Mouse (Mus musculus): ENCODE results near the gene Olfr18.
"Not testable (repeated sequence)": the region's sequence is repeated elsewhere in the genome, so short reads cannot be mapped to it uniquely, and the experiment has no call there.

Olfr18 gene

DNA sequence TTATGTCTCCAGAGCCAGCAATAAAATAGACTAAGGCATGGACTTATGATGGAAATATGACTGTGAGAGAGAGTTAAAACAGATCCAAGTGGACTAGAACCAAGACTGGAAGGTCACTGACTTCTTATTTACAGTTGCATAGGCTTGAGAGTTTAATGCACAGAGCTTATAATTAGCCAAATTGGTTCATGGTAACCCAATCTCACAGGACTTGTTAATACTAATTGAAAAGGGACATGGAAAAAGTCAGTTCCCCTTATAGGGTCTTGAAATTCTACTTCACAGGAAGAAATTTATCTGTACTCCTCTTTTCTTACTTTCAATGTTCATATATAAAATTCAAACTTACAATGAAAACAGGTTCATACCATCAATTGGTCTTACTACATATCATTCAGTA, at the start of gene Olfr18:
Olfr18 (minus strand) TSS at position 101 of the 400 bp plus-strand sequence.
- DNase-seq, result no peak

DNA sequence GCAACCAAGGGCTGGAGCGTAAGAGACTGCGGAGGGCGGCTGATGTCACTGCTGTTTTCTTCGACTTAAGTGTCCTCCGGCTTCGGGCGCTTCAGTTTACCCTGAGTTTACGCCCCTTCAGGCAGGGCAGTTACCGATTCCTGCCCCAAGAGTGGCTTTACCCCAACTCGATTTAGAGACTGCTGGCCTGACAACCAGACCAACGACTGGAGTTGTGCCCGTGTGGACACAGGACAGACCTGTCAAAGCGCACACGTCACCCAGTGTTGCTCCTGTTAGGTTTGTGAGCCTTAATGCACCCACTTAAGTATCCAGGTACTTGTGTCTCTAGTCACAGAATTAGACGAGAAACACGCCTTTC, 49.4 kb upstream of the Olfr18 start:
- DNase-seq, result no peak

DNA sequence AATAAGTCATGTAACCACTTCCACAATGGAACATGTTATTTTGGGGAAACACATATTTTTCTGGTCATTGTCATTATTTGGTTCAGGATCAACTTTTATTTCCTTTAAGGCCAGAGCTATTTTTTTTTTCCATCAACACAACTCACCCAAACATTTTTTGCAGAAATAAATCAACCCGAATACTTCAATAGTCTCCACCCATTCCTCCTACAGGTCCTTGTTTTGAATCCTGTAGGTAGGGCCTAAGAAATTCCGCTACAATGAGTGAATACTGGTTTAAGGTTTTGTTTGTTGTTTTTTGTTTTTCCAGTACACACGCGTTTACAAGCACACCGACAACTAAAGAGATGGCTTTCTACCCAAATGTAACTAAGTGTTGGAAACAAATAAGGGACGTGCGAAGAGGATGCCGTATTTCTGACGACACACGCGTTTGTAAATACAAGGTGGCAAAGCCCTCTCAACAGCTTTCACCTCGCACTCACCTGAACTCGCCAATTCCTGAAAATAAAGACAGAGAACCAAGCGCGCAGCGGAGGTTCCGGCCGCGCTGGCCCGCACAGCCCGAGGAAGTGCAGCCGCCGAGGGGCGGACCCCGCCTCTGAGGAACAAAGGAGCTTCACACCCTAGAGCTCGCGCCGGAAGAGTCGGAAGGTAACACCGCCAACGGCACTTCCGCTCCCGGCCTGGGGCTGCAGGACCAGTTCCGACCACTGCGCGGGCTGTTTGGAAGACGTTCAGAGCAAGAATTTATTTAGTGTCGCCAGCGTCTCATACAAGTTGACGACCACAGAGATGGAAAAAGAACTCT, 48.8 kb upstream of the Olfr18 start, which contains the start of gene Zfp560:
Zfp560 (minus strand) TSS at position 646 of the 811 bp plus-strand sequence.
- peak; percentile 96 for DNase-seq

DNA sequence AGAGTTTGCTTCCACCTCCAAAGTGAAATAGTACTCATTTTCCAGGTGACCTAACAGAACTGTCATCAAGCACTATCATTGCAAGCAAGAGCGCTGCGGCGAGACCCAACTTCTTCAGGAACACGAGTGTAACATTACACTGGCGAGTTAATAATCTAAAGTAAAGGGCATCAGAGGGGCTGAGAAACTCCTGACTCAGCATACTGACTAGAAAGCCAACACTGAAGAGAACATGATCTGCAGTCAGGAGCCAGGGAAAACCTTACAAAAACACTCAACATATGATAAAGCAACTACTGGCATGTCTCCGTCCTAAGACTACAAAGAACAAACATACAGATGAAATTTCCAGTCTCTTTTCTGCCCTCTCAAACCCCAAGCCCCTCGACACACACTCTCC, 47.8 kb upstream of the Olfr18 start:
- no peak for DNase-seq

DNA sequence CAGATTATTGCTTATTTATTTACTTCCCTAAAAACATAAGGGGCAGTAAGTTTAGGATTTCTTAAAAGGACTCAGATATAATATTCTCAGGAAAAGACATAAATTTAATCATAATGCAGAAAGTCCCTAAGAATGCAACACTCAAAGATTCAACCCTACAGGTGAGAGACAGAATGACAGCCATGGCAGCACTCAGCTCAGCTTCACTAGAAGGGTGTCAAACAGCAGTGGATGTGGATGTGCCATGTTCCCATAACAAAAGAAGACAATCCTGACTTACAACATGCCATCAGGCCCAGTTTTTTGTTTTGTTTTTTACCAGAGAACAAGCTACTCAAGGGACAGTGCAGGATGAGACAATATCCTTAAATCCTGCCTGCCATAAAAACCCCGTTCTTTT, 38.8 kb upstream of the Olfr18 start:
- no peak for DNase-seq

DNA sequence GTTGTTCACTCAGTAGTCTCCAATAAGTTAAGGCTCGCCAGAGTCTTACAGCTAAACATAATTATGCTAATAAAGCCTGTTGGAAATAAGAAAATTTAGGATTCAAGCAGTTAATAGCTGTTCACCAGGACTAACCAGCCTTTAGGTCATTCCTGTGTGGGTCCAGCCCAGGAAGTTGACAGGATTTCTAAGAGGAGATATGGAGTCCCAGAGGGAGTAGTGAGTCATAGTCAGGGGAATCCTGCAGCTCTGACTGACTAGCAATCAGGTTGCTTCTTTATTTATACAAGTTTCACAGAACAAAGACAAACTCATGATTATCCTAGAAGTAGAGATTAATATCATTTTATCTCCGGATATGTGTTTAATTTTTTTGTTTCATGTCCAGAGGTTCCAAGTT, 31.4 kb upstream of the Olfr18 start:
- no peak for DNase-seq

DNA sequence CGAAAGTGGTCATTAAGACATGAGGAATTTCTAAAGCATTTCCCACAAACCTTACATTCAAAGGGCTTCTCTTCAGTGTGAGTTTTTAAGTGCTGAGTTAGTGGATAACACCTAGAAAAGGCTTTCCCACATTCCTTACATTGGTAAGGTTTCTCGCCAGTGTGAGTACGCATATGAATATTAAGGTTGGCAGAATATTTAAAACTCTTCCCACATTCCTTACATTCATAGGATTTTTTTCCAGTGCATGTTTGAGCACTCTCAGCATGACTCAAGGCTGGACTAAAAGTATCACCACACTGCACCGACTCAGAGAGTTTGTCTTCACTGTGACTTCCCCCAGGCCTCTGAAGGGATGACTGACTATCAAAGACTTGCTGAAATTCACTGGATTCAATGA, 12.6 kb upstream of the Olfr18 start:
- no peak for DNase-seq

DNA sequence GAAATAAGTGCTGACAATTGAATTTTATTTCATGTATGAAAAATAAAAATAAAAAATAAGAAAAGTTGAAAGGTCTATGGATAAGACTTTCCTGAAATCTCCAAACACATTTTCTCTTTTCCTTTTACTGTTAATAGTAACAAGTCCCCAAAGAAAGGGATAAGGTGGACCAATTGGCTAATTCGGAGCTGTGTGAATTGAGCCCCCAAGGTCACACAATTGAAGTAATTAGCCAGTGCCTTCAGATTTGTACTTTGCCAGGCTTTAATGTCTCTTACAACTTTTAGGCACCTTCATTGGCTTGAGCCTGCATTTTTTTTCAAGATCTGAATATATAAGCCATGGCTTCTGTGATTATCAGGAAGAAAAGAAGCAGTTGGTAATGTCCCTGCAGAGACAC, 37.7 kb downstream of the Olfr18 start, which contains the start of gene Olfr873:
Olfr873 (plus strand) TSS at position 301 of the 400 bp plus-strand sequence.
- no peak for DNase-seq

DNA sequence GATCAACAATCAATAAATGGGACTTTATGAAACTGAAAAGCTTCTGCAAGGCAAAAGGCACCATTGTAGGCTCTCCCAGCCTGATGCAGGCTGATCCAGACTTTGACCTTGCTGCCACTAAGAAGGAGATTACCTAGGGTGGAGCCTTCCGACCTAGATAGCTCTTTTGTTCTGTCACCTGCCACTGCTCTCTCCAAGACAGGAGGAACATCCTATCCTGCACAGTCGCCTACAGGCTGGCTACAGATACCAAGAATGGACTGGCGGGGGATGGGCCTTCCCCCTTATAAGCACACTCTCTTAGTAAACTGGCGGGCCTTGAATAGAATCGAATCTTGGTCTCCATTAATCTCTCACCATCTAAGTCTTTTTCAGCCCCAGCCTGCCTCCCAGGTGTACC, 40.3 kb downstream of the Olfr18 start:
- DNase-seq, result not testable (repeated sequence)

DNA sequence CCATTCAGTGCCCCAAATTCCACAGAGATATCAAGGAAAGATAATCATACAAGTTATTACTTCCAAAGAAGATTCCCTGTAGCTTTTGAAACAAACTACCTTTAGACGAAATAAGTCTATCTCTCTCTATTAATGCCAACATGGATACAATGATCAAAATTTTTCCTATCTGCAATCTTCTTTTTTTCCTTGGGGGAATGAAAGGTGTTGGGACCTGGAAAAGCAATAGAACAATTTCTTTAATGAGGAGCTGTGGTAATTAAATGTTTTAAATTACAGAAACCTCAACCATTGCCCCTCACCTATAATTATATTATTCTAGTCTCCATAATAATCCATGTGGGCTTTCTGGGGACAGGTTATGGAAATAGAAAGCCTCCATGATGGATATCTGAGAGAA, 53.8 kb downstream of the Olfr18 start, which contains the start of gene Olfr39:
Olfr39 (plus strand) TSS at position 301 of the 400 bp plus-strand sequence.
- DNase-seq, result no peak

Measured in retina, postnatal 1 day (tissue).